Mouse (Mus musculus): Measurements from ENCODE around the gene Ttc34. TPM values are rescaled to one million over a fixed set of nuclear protein-coding genes. Genes with fewer than 3 reads are reported as not detected.

Gene Ttc34
- polyA plus RNA-seq, 1 experiment from 2014 or later: 0.49 TPM

- H3K4me3 ChIP-seq: no peak overlapping the region
- 59% methylated on average over 9 of the region's 9 CpGs for WGBS
- peaks cover 5% of the 10 kb centered on the region; the same call in 1 of the 2 replicates for H3K27me3 ChIP-seq
- H3K4me2 ChIP-seq: no peak overlapping the region
- ATAC-seq (ENCODE audit: insufficient number of reproducible peaks, insufficient read depth, low FRiP score, low TSS enrichment, low read depth): no peak
- H3K9me3 ChIP-seq: no peaks in the 10 kb centered on the region
- H3K4me1 ChIP-seq: peaks cover 9% of the 10 kb centered on the region
- no peak overlapping the region for H3K27ac ChIP-seq
- H3K36me3 ChIP-seq: no peaks in the 10 kb centered on the region
- no peak overlapping the region for H3K9ac ChIP-seq
These were observed 5.2 kb upstream of the Ttc34 start for GRCm38 (mm10) chr4:154831915-154832573.

- no peak overlapping the region for H3K27ac ChIP-seq
- H3K36me3 ChIP-seq: no peaks in the 10 kb centered on the region
- 65% methylated on average over 7 of the region's 7 CpGs for WGBS
These were observed 910 bp upstream of the Ttc34 start for GRCm38 (mm10) chr4:154836183-154836915.

DNA sequence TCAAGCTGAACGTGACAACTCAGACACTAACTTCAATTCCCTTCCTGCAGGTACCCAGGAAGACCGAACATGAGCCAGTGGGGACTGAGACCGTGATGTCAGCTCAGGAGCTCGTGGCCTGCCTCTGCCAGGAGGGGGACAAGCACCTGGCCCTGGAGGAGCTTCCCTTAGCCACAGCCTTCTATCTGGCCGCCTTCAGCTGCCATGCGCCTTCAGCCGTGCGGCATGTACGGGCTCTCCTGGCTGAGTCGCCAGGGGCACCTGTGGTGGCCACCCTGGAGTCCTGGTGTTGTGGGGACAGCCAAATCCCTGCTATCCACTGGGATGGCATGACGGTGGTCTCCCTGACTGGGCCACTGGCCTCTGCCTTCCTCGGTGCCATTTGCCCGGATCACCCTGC, 1.5 kb downstream of the Ttc34 start:
- H3K4me3 ChIP-seq: no peak overlapping the region
- H3K27ac ChIP-seq: no peak overlapping the region
- WGBS: 86% methylated on average over 13 of the region's 13 CpGs
- H3K27me3 ChIP-seq: peaks cover 18% of the 10 kb centered on the region
- ATAC-seq (ENCODE audit: insufficient number of reproducible peaks, insufficient read depth, low FRiP score, low TSS enrichment, low read depth): no peak
- H3K36me3 ChIP-seq: no peaks in the 10 kb centered on the region
- no peaks in the 10 kb centered on the region for H3K9me3 ChIP-seq
- H3K4me2 ChIP-seq: no peak overlapping the region
- H3K9ac ChIP-seq: no peak overlapping the region
- peaks cover 10% of the 10 kb centered on the region; the same call in 1 of the 2 replicates for H3K4me1 ChIP-seq

More at GRCm38 (mm10) chr4:154836183-154836915, 910 bp upstream of the Ttc34 start:
- no peak overlapping the region for H3K4me3 ChIP-seq
- peaks cover 10% of the 10 kb centered on the region; the same call in 1 of the 2 replicates for H3K4me1 ChIP-seq
- no peak overlapping the region for H3K9ac ChIP-seq
- peaks cover 18% of the 10 kb centered on the region for H3K27me3 ChIP-seq
- no peaks in the 10 kb centered on the region for H3K9me3 ChIP-seq
- no peak overlapping the region for H3K4me2 ChIP-seq
- no peak for ATAC-seq (ENCODE audit: insufficient number of reproducible peaks, insufficient read depth, low FRiP score, low TSS enrichment, low read depth)

DNA sequence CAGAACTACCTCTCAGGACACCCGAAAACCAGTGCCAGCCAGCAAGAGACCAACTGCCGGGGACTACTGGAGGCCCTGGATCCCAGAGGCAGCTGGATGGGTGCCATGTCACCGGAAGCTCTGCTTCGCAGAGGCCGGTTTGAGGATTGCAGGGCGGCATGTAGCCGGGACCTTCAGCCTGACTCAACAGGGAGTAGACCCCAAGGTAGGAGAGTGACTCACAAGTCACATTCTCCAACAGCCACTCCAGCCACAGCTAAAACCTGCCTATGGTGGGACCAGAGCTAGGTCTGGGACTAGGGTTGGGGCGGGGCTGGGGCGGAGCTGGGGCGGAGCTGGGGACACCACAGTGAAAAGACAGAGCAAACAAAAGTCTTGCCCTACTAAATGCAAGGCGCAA, 2.1 kb downstream of the Ttc34 start:
- 49% methylated on average over 11 of the region's 11 CpGs for WGBS
- Histone ChIP-seq H3K9ac (no peak overlapping the region), H3K27ac (no peak overlapping the region), H3K4me2 (no peak overlapping the region), H3K4me3 (no peak overlapping the region), H3K27me3 (peaks cover 17% of the 10 kb centered on the region), H3K4me1 (peaks cover 10% of the 10 kb centered on the region; the same call in 1 of the 2 replicates), H3K36me3 (no peaks in the 10 kb centered on the region), H3K9me3 (no peaks in the 10 kb centered on the region)
- no peak for ATAC-seq (ENCODE audit: insufficient number of reproducible peaks, insufficient read depth, low FRiP score, low TSS enrichment, low read depth)

GRCm38 (mm10) chr4:154852696-154853095, 15.4 kb downstream of the Ttc34 start:
- Histone ChIP-seq H3K9me3 (no peaks in the 10 kb centered on the region), H3K27ac (no peak overlapping the region), H3K27me3 (peaks cover 39% of the 10 kb centered on the region), H3K4me2 (no peak overlapping the region), H3K4me3 (no peak overlapping the region), H3K4me1 (peaks cover 14% of the 10 kb centered on the region), H3K9ac (no peak overlapping the region), H3K36me3 (no peaks in the 10 kb centered on the region)
- ATAC-seq (ENCODE audit: insufficient number of reproducible peaks, insufficient read depth, low FRiP score, low TSS enrichment, low read depth): no peak
- 95% methylated on average over 1 of the region's 1 CpGs for WGBS

GRCm38 (mm10) chr4:154853881-154854280, 16.6 kb downstream of the Ttc34 start:
- H3K4me1 ChIP-seq: peaks cover 14% of the 10 kb centered on the region
- no peaks in the 10 kb centered on the region for H3K9me3 ChIP-seq
- H3K4me3 ChIP-seq: no peak overlapping the region
- WGBS: 84% methylated on average over 4 of the region's 4 CpGs
- H3K27ac ChIP-seq: no peak overlapping the region
- H3K27me3 ChIP-seq: peaks cover 46% of the 10 kb centered on the region
- no peaks in the 10 kb centered on the region for H3K36me3 ChIP-seq
- ATAC-seq (ENCODE audit: insufficient number of reproducible peaks, insufficient read depth, low FRiP score, low TSS enrichment, low read depth): no peak
- no peak overlapping the region for H3K4me2 ChIP-seq
- H3K9ac ChIP-seq: no peak overlapping the region

- Histone ChIP-seq H3K36me3 (no peaks in the 10 kb centered on the region), H3K9ac (no peak overlapping the region), H3K4me2 (no peak overlapping the region; the same call in 1 of the 2 replicates), H3K27me3 (peaks cover 46% of the 10 kb centered on the region), H3K27ac (no peak overlapping the region), H3K4me3 (no peak overlapping the region), H3K4me1 (peaks cover 14% of the 10 kb centered on the region), H3K9me3 (no peaks in the 10 kb centered on the region)
- 53% methylated on average over 12 of the region's 12 CpGs for WGBS
- ATAC-seq (ENCODE audit: insufficient number of reproducible peaks, insufficient read depth, low FRiP score, low TSS enrichment, low read depth): no peak
These were observed 17.6 kb downstream of the Ttc34 start for GRCm38 (mm10) chr4:154854676-154855345.

DNA sequence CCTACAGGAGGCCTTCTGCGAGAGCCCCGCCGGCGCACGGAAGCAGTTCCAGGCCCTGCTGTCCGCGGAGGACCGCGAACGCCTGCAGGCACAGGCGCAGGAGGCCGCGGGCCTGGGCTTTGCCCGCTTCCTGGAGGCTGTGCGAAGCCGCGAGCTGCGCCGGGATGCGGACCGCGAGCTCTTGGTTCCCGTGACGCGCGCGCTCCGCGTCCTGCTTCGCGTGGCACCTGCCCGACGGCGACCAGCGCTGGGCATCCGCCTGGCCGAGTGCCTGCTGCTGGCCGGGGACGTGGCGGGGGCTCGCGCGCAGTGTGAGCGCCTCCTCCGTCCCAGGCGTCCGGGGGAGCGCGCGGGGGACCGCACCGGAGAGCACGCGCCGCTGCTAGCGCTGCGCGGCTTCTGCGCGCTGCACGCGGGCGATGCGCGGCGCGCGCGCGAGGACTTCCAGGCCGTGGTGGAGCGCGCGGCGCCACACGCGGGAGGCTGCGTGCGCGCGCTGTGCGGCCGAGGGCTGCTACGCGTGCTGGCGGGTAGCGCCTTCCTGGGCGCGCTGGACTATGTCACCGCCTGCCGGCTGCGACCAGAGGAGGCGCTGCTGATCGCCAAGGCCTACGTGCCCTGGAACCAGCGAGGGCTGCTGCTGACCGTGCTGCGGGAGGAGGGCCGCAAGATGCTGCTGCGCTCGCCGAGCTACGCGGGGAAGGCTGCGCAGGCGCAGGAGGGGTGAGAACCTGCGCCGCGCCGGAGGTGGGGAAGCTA, 18.6 kb downstream of the Ttc34 start:
- ATAC-seq (ENCODE audit: insufficient number of reproducible peaks, insufficient read depth, low FRiP score, low TSS enrichment, low read depth): peak; percentile 82
- peak overlapping the region; percentile 95 for H3K4me2 ChIP-seq
- no peak overlapping the region for H3K27ac ChIP-seq
- peak overlapping the region; percentile 70 for H3K9ac ChIP-seq
- H3K27me3 ChIP-seq: peaks cover 51% of the 10 kb centered on the region
- H3K4me3 ChIP-seq: peak overlapping the region; percentile 58
- peaks cover 14% of the 10 kb centered on the region for H3K4me1 ChIP-seq
- no peaks in the 10 kb centered on the region for H3K9me3 ChIP-seq
- H3K36me3 ChIP-seq: no peaks in the 10 kb centered on the region
- under 1% methylated on average over 109 of the region's 110 CpGs for WGBS

- H3K9ac ChIP-seq: peak overlapping the region; percentile 70
- peaks cover 51% of the 10 kb centered on the region for H3K27me3 ChIP-seq
These were observed 19.2 kb downstream of the Ttc34 start for GRCm38 (mm10) chr4:154856480-154856837.

DNA sequence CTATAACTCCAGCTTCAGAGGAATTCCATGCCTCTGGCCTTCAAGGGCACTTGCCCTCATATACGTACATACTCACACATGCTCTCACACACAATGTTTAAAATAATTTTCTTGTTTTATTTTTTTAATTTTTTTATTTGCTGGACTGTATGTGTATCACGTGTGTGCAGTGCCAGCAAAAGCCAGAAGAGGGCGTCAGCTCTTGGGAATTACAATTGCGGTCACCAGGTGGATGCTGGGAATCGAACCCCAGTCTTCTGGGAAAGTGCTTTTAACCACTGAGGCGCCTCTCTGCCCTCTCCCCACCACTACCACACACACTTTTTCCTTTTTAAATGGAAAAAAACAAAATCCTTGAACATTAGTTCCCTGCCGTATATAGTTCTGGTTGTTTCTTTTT, 19.6 kb downstream of the Ttc34 start:
- peak overlapping the region; percentile 95 for H3K4me2 ChIP-seq
- no peak for ATAC-seq (ENCODE audit: insufficient number of reproducible peaks, insufficient read depth, low FRiP score, low TSS enrichment, low read depth)

More at GRCm38 (mm10) chr4:154856480-154856837, 19.2 kb downstream of the Ttc34 start:
- H3K4me3 ChIP-seq: peak overlapping the region; percentile 58
- H3K4me2 ChIP-seq: peak overlapping the region; percentile 95
- peaks cover 14% of the 10 kb centered on the region for H3K4me1 ChIP-seq
- 16% methylated on average over 9 of the region's 9 CpGs for WGBS
- no peak overlapping the region for H3K27ac ChIP-seq
- no peaks in the 10 kb centered on the region for H3K9me3 ChIP-seq
- H3K36me3 ChIP-seq: no peaks in the 10 kb centered on the region
- no peak for ATAC-seq (ENCODE audit: insufficient number of reproducible peaks, insufficient read depth, low FRiP score, low TSS enrichment, low read depth)

More for the DNA sequence above, 19.6 kb downstream of the Ttc34 start:
- Histone ChIP-seq H3K27ac (no peak overlapping the region), H3K27me3 (peaks cover 51% of the 10 kb centered on the region), H3K36me3 (no peaks in the 10 kb centered on the region), H3K9ac (no peak overlapping the region), H3K4me1 (peaks cover 14% of the 10 kb centered on the region), H3K4me3 (peak overlapping the region; percentile 58), H3K9me3 (no peaks in the 10 kb centered on the region)
- WGBS: 83% methylated on average over 7 of the region's 7 CpGs
